Mouse (Mus musculus) heart, adult 2 months (tissue): ENCODE data around the gene Gm18336.

ENCODE experiments used
- CTCF ChIP-seq: fragments of 200-600 bp; IDR thresholded peaks from 2 replicates; pipeline ENCODE4 v1.8.1; 2022; ENCODE audit warnings: antibody characterized with exemption, mild to moderate bottlenecking, moderate library complexity
- POLR2A ChIP-seq: fragments of 200-500 bp; IDR thresholded peaks from 2 replicates; pipeline ENCODE4 v1.6.1; 2011; ENCODE audit warnings: mild to moderate bottlenecking, low read depth, low read length, control low read depth; ENCODE audit not compliant: insufficient read depth

- TF ChIP-seq CTCF (no peak), POLR2A (no peak)
Observed at GRCm38 (mm10) chrX:73401616-73402015, 3.1 kb upstream of the Gm18336 start.
